18 mouse cellular contexts compared by ENCODE assay signal in genomic region chr7:80490351-80490750, GRCm38 (mm10).
"Had no signal": no experiment of that assay in that cellular context is flagged by ENCODE, and none has a peak within 500 bp of the region (broad histone marks: within the 10 kb centered on the region; RNA-seq: fewer than 3 reads in every experiment).

No protein-coding gene starts in this region.

- ATAC-seq: lung, postnatal 0 days; midbrain, embryonic 15.5 days had no signal

- DNase-seq: lung, adult 2 months; lung, postnatal 14 days; lung, postnatal 36 days; retina, postnatal 1 day; right cerebral cortex, adult 18-20 months; right cerebral cortex, postnatal 25 days; right cerebral cortex, postnatal 4 days; spleen, adult 18-20 months; thymus, adult 18-20 months; thymus, postnatal 14 days; thymus, postnatal 36 days had no signal

- H3K27me3 ChIP-seq: lung, embryonic 15.5 days; megakaryocyte, embryonic 14.5 days; midbrain, embryonic 12.5 days; midbrain, embryonic 15.5 days; neural tube, embryonic 12.5 days had no signal

- H3K4me1 ChIP-seq: lung, embryonic 15.5 days; midbrain, embryonic 12.5 days; midbrain, embryonic 15.5 days; neural tube, embryonic 12.5 days had no signal

- H3K9ac ChIP-seq: lung, embryonic 15.5 days; midbrain, embryonic 12.5 days; midbrain, embryonic 15.5 days; neural tube, embryonic 12.5 days had no signal

- H3K27ac ChIP-seq: lung, embryonic 15.5 days; macrophage; midbrain, embryonic 12.5 days; midbrain, embryonic 15.5 days; neural tube, embryonic 12.5 days had no signal

- H3K9me3 ChIP-seq: lung, embryonic 15.5 days; megakaryocyte, embryonic 14.5 days; midbrain, embryonic 12.5 days; midbrain, embryonic 15.5 days; neural tube, embryonic 12.5 days had no signal

- H3K4me3 ChIP-seq: lung, embryonic 15.5 days; megakaryocyte, embryonic 14.5 days; midbrain, embryonic 12.5 days; midbrain, embryonic 15.5 days; neural tube, embryonic 12.5 days had no signal

- H3K4me2 ChIP-seq: lung, embryonic 15.5 days; midbrain, embryonic 12.5 days; midbrain, embryonic 15.5 days; neural tube, embryonic 12.5 days had no signal
